In the genomic region with DNA sequence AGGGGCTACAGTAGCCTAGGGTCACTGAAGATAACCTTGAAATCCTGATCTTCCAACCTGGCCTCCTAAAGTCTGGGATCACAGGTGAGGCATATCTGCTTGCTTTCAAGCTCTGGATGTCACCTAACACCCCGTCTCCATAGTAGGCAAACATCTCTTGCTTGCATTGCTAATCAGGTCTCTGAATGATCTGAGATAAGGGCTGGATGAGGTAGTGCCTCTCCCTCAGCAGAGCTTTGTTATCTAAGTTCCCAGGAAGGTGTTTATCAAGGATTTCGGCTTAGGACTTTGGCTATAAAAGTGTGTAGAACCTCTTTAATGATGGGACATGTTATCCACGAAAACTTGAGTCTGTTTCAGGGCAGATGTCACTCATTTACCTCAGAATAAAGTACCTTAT, we compare ENCODE assay signal across 25 mouse cellular contexts. TPM values are rescaled to one million over a fixed set of nuclear protein-coding genes. Genes with fewer than 3 reads are reported as not detected.
DNase-seq lines count a peak whose midpoint lies in the region; ATAC-seq lines count a peak whose summit lies in the region.
"Had no signal": no experiment of that assay in that cellular context is flagged by ENCODE, and none has a peak within 500 bp of the region (broad histone marks: within the 10 kb centered on the region; RNA-seq: fewer than 3 reads in every experiment).

No protein-coding gene starts in this region.

- no peak overlapping the region for H3K27ac ChIP-seq in intestine, embryonic 15.5 days
- H3K27ac ChIP-seq in stomach, embryonic 16.5 days (ENCODE audit: low read length): no peak overlapping the region
- H3K27ac ChIP-seq in kidney, embryonic 15.5 days: no peak overlapping the region
- H3K27ac ChIP-seq: embryonic facial prominence, embryonic 12.5 days; embryonic facial prominence, embryonic 15.5 days; forebrain, embryonic 12.5 days; forebrain, embryonic 15.5 days; heart, embryonic 13.5 days; hindbrain, embryonic 14.5 days; hindbrain, postnatal 0 days had no signal

- no peak overlapping the region for H3K4me2 ChIP-seq in intestine, embryonic 15.5 days (replicated peaks)
- H3K4me2 ChIP-seq in stomach, embryonic 16.5 days (ENCODE audit: low read depth, low read length): no peak overlapping the region
- no peak overlapping the region for H3K4me2 ChIP-seq in kidney, embryonic 15.5 days
- H3K4me2 ChIP-seq: embryonic facial prominence, embryonic 12.5 days; embryonic facial prominence, embryonic 15.5 days; forebrain, embryonic 12.5 days; forebrain, embryonic 15.5 days; heart, embryonic 13.5 days; hindbrain, embryonic 14.5 days had no signal

- WGBS in intestine, embryonic 15.5 days: 30% methylated on average over 3 of the region's 3 CpGs
- 36% methylated on average over 3 of the region's 3 CpGs for WGBS in stomach, embryonic 16.5 days
- WGBS in kidney, embryonic 15.5 days: 56% methylated on average over 3 of the region's 3 CpGs

- no peaks in the 10 kb centered on the region for H3K36me3 ChIP-seq in intestine, embryonic 15.5 days
- no peaks in the 10 kb centered on the region for H3K36me3 ChIP-seq in stomach, embryonic 16.5 days (ENCODE audit: control insufficient read depth, insufficient read depth, low read length)
- H3K36me3 ChIP-seq in kidney, embryonic 15.5 days: no peaks in the 10 kb centered on the region
- H3K36me3 ChIP-seq: embryonic facial prominence, embryonic 12.5 days; embryonic facial prominence, embryonic 15.5 days; forebrain, embryonic 12.5 days; forebrain, embryonic 15.5 days; heart, embryonic 13.5 days had no signal

- peak; percentile 78 for ATAC-seq in intestine, embryonic 15.5 days
- ATAC-seq in megakaryocyte progenitor cell, adult 5-6 weeks (replicated peaks; ENCODE audit: poor library complexity): peak; percentile 32
- ATAC-seq in stomach, embryonic 16.5 days (ENCODE audit: insufficient read depth, low FRiP score): peak; percentile 70; the same call in 1 of the 2 replicates
- no peak for ATAC-seq in kidney, embryonic 15.5 days (replicated peaks; ENCODE audit: low FRiP score)
- no peak for ATAC-seq in erythroblast, adult 5-6 weeks (replicated peaks; ENCODE audit: low FRiP score, poor library complexity, severe bottlenecking)
- ATAC-seq: activated CD4-positive, CD25-positive, alpha-beta regulatory T cell, adult 4 months; CD4-positive, CD25-positive, alpha-beta regulatory T cell, adult 4 months; forebrain, embryonic 15.5 days; hindbrain, postnatal 0 days had no signal

- no peak for DNase-seq in kidney, adult 8-10 months
- DNase-seq: adrenal gland, adult 8-10 months; adrenal gland, postnatal 25 days; cerebellum, adult 18-20 months; cerebellum, adult 9-10 months; cerebellum, postnatal 25 days; gastrocnemius, postnatal 25 days; heart, adult 18-20 months; heart, postnatal 14 days; heart, postnatal 4 days had no signal

- 0 out of 2 replicates have a peak, but pooled peaks cover 6% of the 10 kb centered on the region for H3K9me3 ChIP-seq in intestine, embryonic 15.5 days
- no peaks in the 10 kb centered on the region for H3K9me3 ChIP-seq in stomach, embryonic 16.5 days (replicated peaks; ENCODE audit: control insufficient read depth, low read length)
- no peaks in the 10 kb centered on the region for H3K9me3 ChIP-seq in kidney, embryonic 15.5 days (replicated peaks)
- H3K9me3 ChIP-seq: embryonic facial prominence, embryonic 12.5 days; embryonic facial prominence, embryonic 15.5 days; forebrain, embryonic 12.5 days; forebrain, embryonic 15.5 days; heart, embryonic 13.5 days had no signal

- H3K27me3 ChIP-seq in intestine, embryonic 15.5 days (replicated peaks): no peaks in the 10 kb centered on the region
- no peaks in the 10 kb centered on the region for H3K27me3 ChIP-seq in stomach, embryonic 16.5 days (ENCODE audit: control insufficient read depth, insufficient read depth, low read length)
- no peaks in the 10 kb centered on the region for H3K27me3 ChIP-seq in kidney, embryonic 15.5 days
- H3K27me3 ChIP-seq: embryonic facial prominence, embryonic 12.5 days; embryonic facial prominence, embryonic 15.5 days; forebrain, embryonic 12.5 days; forebrain, embryonic 15.5 days; heart, embryonic 13.5 days had no signal

- no peak overlapping the region for H3K9ac ChIP-seq in intestine, embryonic 15.5 days
- H3K9ac ChIP-seq in stomach, embryonic 16.5 days (ENCODE audit: low read length): no peak overlapping the region
- no peak overlapping the region for H3K9ac ChIP-seq in kidney, embryonic 15.5 days
- H3K9ac ChIP-seq: embryonic facial prominence, embryonic 12.5 days; embryonic facial prominence, embryonic 15.5 days; forebrain, embryonic 12.5 days; forebrain, embryonic 15.5 days; heart, embryonic 13.5 days; hindbrain, embryonic 14.5 days had no signal

- H3K4me3 ChIP-seq in intestine, embryonic 15.5 days (replicated peaks): no peak overlapping the region
- H3K4me3 ChIP-seq in stomach, embryonic 16.5 days (replicated peaks; ENCODE audit: low read length): no peak overlapping the region
- no peak overlapping the region for H3K4me3 ChIP-seq in kidney, embryonic 15.5 days (replicated peaks)
- H3K4me3 ChIP-seq: embryonic facial prominence, embryonic 12.5 days; embryonic facial prominence, embryonic 15.5 days; erythroblast, embryonic 14.5 days; forebrain, embryonic 12.5 days; forebrain, embryonic 15.5 days; heart, embryonic 13.5 days had no signal

- 0 out of 2 replicates have a peak, but pooled peaks cover 6% of the 10 kb centered on the region for H3K4me1 ChIP-seq in intestine, embryonic 15.5 days (replicated peaks)
- no peaks in the 10 kb centered on the region for H3K4me1 ChIP-seq in stomach, embryonic 16.5 days (ENCODE audit: control insufficient read depth, insufficient read depth, low read length)
- H3K4me1 ChIP-seq in kidney, embryonic 15.5 days: peaks cover 9% of the 10 kb centered on the region
- H3K4me1 ChIP-seq: embryonic facial prominence, embryonic 15.5 days; forebrain, embryonic 12.5 days; forebrain, embryonic 15.5 days had no signal

RNA-seq across cellular contexts. Expression of a gene that starts 35.9 kb away (rescaled TPM):
- polyA plus RNA-seq in intestine, embryonic 15.5 days (2015; fragmentation: Nextera tagmentation; extraction: Ambion mirVana): 16.2 and 16.3 TPM in 2 replicates
- 85.2 and 93.9 TPM in 2 replicates for total RNA-seq in megakaryocyte progenitor cell, adult 5-6 weeks (2015)
- 66.5 and 75.7 TPM in 2 replicates for total RNA-seq in megakaryocyte progenitor cell, adult 5-6 weeks (2017)
- 15.8 and 16.8 TPM in 2 replicates for polyA plus RNA-seq in stomach, embryonic 16.5 days (2015; fragmentation: Nextera tagmentation; extraction: Ambion mirVana)
- 14.1 and 14.3 TPM in 2 replicates for polyA plus RNA-seq in kidney, embryonic 15.5 days (2015; fragmentation: Nextera tagmentation; extraction: Ambion mirVana)
- 44.0 and 44.1 TPM in 2 replicates for total RNA-seq in erythroblast, adult 5-6 weeks (2015; ENCODE audit: low replicate concordance)
- total RNA-seq in erythroblast, adult 5-6 weeks (2017; ENCODE audit: low replicate concordance): 26.3 and 31.6 TPM in 2 replicates

RNA-seq across cellular contexts. Expression of a gene that starts 46.5 kb away (rescaled TPM):
- 35.7 and 37.6 TPM in 2 replicates for polyA plus RNA-seq in intestine, embryonic 15.5 days (2015; fragmentation: Nextera tagmentation; extraction: Ambion mirVana)
- total RNA-seq in megakaryocyte progenitor cell, adult 5-6 weeks (2015): 4.3 and 5.1 TPM in 2 replicates
- 6.8 TPM in 2 replicates for total RNA-seq in megakaryocyte progenitor cell, adult 5-6 weeks (2017)
- polyA plus RNA-seq in stomach, embryonic 16.5 days (2015; fragmentation: Nextera tagmentation; extraction: Ambion mirVana): 37.1 and 42.1 TPM in 2 replicates
- 60.2 and 60.9 TPM in 2 replicates for polyA plus RNA-seq in kidney, embryonic 15.5 days (2015; fragmentation: Nextera tagmentation; extraction: Ambion mirVana)
- 10.8 and 11.1 TPM in 2 replicates for total RNA-seq in erythroblast, adult 5-6 weeks (2015; ENCODE audit: low replicate concordance)
- total RNA-seq in erythroblast, adult 5-6 weeks (2017; ENCODE audit: low replicate concordance): 6.8 and 8.5 TPM in 2 replicates
- polyA plus RNA-seq: erythroblast, embryonic 14.5 days had no signal

Comparison
In these comparisons a context has a peak if more than half of its experiments do, and no peak if none do; other contexts are left out.
1. ATAC-seq: peak in intestine, embryonic 15.5 days (single experiment), megakaryocyte progenitor cell, adult 5-6 weeks (single experiment) and stomach, embryonic 16.5 days (single experiment); none in kidney, embryonic 15.5 days (single experiment) and erythroblast, adult 5-6 weeks (single experiment).